Mouse (Mus musculus) kidney, adult 2 months (tissue): ENCODE results near the gene Vtcn1. TPM values are rescaled to one million over a fixed set of nuclear protein-coding genes. Genes with fewer than 3 reads are reported as not detected.
"Not testable (repeated sequence)": the region's sequence is repeated elsewhere in the genome, so short reads cannot be mapped to it uniquely, and the experiment has no call there.

Experiments
- DNase-seq: peaks from one replicate; pipeline ENCODE4 v3.0.0; 2021
- H3K27ac ChIP-seq: fragments of 200-500 bp; 2 replicates; pipeline ENCODE4 v1.5.1; 2012; ENCODE audit warnings: low read depth, low read length, control low read depth, inconsistent platforms; ENCODE audit not compliant: insufficient read depth
- H3K27me3 ChIP-seq: fragments of 200-500 bp; replicated peaks from 2 replicates; pipeline ENCODE4 v1.6.1; 2012; ENCODE audit warnings: mild to moderate bottlenecking, moderate library complexity, low read length, inconsistent platforms; ENCODE audit not compliant: control insufficient read depth, insufficient read depth
- H3K36me3 ChIP-seq: fragments of 200-500 bp; 2 replicates; pipeline ENCODE4 v1.6.1; 2012; ENCODE audit warnings: mild to moderate bottlenecking, moderate library complexity, low read length, inconsistent platforms; ENCODE audit not compliant: control insufficient read depth, insufficient read depth
- H3K4me1 ChIP-seq: fragments of 200-500 bp; 2 replicates; pipeline ENCODE4 v1.6.1; 2011; ENCODE audit warnings: low read length; ENCODE audit not compliant: control insufficient read depth, insufficient read depth
- H3K4me3 ChIP-seq: fragments of 200-500 bp; 2 replicates; pipeline ENCODE4 v1.5.1; 2011; ENCODE audit warnings: mild to moderate bottlenecking, low read depth, low read length, control low read depth; ENCODE audit not compliant: insufficient read depth
- CTCF ChIP-seq: fragments of 200-500 bp; conservative IDR thresholded peaks from 2 replicates; pipeline ENCODE4 v1.5.1; 2011; ENCODE audit warnings: low read depth, mild to moderate bottlenecking, control low read depth, low read length, moderate library complexity, mixed read lengths; ENCODE audit not compliant: insufficient read depth, insufficient read length
- POLR2A ChIP-seq: fragments of 200-500 bp; IDR thresholded peaks from one replicate; pipeline ENCODE4 v1.6.1; 2011; ENCODE audit warnings: low read depth, low read length, control low read depth
- WGBS: fragments of 180-500 bp; shearing (Covaris S2); methylation state at CpG from one replicate; pipeline ENCODE4 v1.1.7; 2018; 5-methylcytosine and 5-hydroxymethylcytosine counted together
- polyA plus RNA-seq: library from polyadenylated mRNA; depleted of rRNA; stranded (reverse); fragments of >200 nt; gene quantifications from 2 replicates; pipeline ENCODE4 v1.2.3, GENCODE M21; 2012

The Vtcn1 gene
- polyA plus RNA-seq, 1 experiment = 0.77 TPM

DNA sequence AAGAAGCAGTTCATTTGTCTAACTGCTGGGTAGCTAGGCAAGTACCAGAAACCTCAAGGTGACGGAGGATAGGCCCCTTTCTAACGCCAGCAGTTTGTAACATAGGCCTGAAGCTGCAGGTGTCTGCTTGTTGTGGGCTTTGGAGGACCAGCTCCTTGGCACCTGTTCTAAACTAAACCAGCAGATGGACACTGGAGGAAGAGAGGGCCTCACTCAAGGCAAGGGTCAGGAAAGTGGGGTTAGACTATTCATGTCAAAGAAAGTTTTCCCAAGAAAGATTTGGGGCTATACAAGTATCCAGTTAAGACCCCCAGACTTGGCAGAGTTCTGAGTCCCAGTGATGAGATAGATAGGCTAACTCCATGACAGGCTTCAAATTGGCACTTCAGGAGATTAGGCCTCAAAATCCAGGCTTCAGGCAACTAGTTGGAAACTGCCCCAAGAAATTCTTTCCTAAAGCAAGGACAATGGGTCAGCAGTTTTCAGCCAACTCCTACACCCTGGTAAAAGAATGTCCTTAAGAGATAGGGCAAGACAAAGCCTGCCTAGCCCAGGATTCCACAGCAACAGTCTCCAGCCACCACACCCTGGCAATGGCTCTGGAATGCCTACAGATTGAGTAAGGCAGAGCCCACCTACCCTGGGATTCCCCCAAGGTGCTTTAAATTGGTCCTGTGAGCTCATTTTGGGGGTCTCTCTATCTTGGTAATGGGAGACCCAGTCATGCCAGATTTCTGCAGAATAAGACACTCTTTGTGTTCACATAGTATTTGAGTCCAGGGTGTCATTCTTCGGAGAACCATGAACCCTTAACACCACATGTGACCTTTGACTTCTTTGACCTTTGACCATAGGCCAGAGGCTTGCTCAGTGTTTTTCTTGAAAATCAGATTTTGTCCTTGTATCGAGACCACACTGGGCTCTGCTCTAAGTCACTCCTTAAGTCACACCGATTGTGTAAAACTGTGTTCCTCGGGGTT lies 27.8 kb upstream of the Vtcn1 start:
- no peak overlapping the region for H3K4me3 ChIP-seq
- H3K27ac ChIP-seq = no peak overlapping the region
- H3K36me3 ChIP-seq = no peaks in the 10 kb centered on the region
- H3K4me1 ChIP-seq = no peaks in the 10 kb centered on the region
- peak; percentile 29 for DNase-seq
- 76% methylated on average over 6 of the region's 6 CpGs for WGBS
- no peak for TF ChIP-seq POLR2A
- TF ChIP-seq CTCF = no peak
- no peaks in the 10 kb centered on the region for H3K27me3 ChIP-seq

DNA sequence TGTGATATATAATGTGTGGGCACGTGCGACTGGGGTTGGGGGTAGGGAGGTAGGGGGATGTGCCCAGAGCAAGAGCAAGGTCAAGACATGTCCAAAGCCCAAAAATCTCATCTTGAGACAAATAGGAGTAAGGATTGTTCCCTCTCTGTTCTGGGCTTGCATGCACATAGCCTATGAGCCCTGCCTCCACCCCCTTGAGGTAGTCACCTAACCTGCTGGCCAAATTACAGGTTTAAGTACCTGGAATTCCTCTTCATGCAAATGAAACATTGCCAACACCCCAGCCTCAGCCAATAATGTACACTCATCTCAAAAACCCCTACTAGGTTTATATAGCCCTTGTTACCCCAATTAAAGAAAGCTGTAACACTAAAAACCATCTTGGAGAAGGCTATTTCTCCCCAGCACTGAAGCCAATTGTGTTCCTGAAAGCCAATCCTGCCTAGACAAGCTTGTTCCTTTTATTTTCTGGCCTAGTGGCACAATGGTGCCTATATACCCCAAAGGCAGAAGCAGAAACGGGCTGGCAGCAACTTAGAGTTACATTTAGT lies 26.3 kb upstream of the Vtcn1 start:
- DNase-seq = no peak
- Histone ChIP-seq H3K4me1 (no peaks in the 10 kb centered on the region), H3K4me3 (no peak overlapping the region), H3K36me3 (no peaks in the 10 kb centered on the region), H3K27ac (no peak overlapping the region), H3K27me3 (no peaks in the 10 kb centered on the region)
- TF ChIP-seq POLR2A = no peak
- no peak for TF ChIP-seq CTCF
- WGBS = 95% methylated on average over 3 of the region's 3 CpGs

DNA sequence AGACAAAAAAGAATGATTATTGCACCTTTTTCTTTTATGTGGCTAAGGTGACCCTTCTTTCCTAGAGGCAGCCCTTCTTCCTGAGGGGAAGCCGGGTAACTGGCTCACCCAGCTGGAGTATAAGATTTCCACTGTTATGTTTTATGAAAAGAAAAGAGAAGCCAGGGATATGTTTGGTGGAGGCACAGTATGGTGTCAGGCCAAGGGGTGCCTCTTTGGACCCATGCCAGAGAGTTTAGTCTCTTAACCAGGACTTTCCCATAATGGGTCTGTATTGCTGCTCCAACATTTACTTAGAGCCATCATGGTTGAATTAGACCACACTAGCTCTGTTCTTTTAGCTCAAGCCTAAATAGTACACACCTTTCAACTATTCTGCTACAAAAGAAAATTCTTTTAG lies 20.3 kb upstream of the Vtcn1 start:
- WGBS = 62% methylated on average over 1 of the region's 1 CpGs
- no peaks in the 10 kb centered on the region for H3K27me3 ChIP-seq
- no peak overlapping the region for H3K27ac ChIP-seq
- TF ChIP-seq POLR2A (no peak), CTCF (no peak)
- H3K4me1 ChIP-seq = no peaks in the 10 kb centered on the region
- no peak for DNase-seq
- no peak overlapping the region for H3K4me3 ChIP-seq
- no peaks in the 10 kb centered on the region for H3K36me3 ChIP-seq

DNA sequence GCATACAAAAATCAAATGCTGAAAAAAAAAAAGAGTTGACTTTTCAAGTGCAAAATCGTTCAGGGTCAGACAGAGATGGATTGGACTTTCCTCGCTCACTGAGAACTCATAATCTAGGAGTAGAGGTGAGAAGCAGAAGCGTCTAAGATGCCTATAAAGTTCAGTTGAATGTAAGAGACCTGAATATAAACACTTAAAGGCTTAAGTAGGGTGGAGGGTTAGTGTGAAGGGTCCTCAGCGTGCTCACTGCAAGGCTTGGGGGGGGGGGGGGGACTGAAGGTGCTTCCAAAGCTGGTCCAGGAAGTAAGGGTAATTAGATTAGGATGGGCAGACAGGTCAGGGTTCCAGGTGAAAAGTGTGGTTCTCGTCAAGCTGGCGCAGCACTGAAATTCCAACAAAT lies 19.3 kb upstream of the Vtcn1 start:
- no peak for DNase-seq
- H3K4me1 ChIP-seq = peaks cover 8% of the 10 kb centered on the region; the same call in 1 of the 2 replicates
- no peak overlapping the region for H3K4me3 ChIP-seq
- no peak for TF ChIP-seq CTCF
- no peak for TF ChIP-seq POLR2A
- WGBS = 72% methylated on average over 6 of the region's 6 CpGs
- no peaks in the 10 kb centered on the region for H3K27me3 ChIP-seq
- no peaks in the 10 kb centered on the region for H3K36me3 ChIP-seq
- no peak overlapping the region for H3K27ac ChIP-seq

DNA sequence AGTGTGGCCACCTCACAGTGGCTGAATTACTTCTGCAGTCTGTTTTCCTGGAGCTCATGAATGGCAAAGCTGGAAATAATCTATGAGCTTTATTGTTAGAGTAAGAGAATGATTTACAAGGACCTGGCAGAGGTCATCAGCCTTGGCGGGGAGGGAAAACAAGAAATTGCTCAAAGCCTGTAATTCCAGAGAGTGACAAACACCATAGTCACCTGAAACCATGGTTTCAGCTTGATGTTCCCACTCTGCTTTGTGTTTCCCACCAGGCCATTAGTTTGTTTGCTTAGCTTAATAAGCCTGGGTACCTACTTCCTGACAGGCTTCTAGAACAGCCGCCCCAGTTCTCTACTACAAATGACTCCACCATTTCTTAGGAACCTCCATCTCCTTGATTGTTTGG lies 14.8 kb upstream of the Vtcn1 start:
- no peak for TF ChIP-seq CTCF
- no peak for TF ChIP-seq POLR2A
- H3K4me1 ChIP-seq = peaks cover 8% of the 10 kb centered on the region; the same call in 1 of the 2 replicates
- no peak overlapping the region for H3K4me3 ChIP-seq
- H3K36me3 ChIP-seq = no peaks in the 10 kb centered on the region
- no peaks in the 10 kb centered on the region for H3K27me3 ChIP-seq
- peak; percentile 48 for DNase-seq
- 37% methylated on average over 2 of the region's 2 CpGs for WGBS
- no peak overlapping the region for H3K27ac ChIP-seq

DNA sequence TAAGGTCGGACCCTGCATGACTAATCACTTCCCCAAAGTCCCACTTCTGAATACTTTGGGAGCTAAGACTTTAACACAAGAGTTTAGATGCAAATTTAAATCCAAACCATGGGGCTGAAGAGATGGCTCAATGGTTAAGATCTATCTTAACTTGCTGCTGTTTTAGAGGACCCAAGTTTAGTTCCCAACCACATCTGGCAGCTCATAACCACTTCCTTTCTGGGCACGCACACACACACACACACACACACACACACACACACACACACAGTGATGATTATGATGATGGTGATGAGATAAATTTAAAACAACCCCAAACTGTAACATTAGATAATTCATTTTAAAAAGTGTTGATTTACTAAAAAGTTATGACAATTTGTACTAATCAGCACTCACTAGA lies 13.4 kb upstream of the Vtcn1 start:
- H3K36me3 ChIP-seq = no peaks in the 10 kb centered on the region
- WGBS = 82% methylated on average over 2 of the region's 2 CpGs
- no peaks in the 10 kb centered on the region for H3K27me3 ChIP-seq
- DNase-seq = no peak
- H3K4me3 ChIP-seq = no peak overlapping the region
- TF ChIP-seq CTCF = no peak
- H3K27ac ChIP-seq = no peak overlapping the region
- H3K4me1 ChIP-seq = peaks cover 8% of the 10 kb centered on the region; the same call in 1 of the 2 replicates

DNA sequence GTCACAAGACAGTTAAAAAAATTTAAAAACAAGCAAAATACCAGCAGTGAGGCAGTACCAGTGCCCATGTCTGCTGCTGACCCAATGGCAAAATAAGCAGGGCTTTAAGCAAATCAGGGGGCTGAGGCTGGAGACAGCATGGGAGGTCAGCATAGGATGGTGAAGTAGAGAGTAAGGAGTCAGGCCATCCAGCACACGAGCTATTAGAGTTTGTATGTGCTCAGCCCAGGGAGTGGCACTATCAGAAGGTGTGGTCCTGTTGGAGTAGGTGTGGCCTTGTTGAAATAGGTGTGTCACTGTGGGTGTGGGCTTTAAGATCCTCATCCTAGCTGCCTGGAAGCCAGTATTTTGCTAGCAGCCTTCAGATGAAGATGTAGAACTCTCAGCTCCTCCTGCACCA lies 9.8 kb upstream of the Vtcn1 start:
- 64% methylated on average over 1 of the region's 1 CpGs for WGBS
- not testable (repeated sequence) for H3K4me3 ChIP-seq, H3K36me3 ChIP-seq, DNase-seq, H3K4me1 ChIP-seq, H3K27me3 ChIP-seq, H3K27ac ChIP-seq
